Mouse (Mus musculus) bone marrow, adult 2 months (tissue): ENCODE data around the gene D8Ertd738e. TPM values are rescaled to one million over a fixed set of nuclear protein-coding genes. Genes with fewer than 3 reads are reported as not detected.

Experiments
- H3K27ac ChIP-seq: fragments of 200-500 bp; 2 replicates; pipeline ENCODE4 v1.5.1; 2012; ENCODE audit warnings: low read depth, mild to moderate bottlenecking, control low read depth, inconsistent platforms, low read length; ENCODE audit not compliant: control insufficient read depth, poor library complexity, insufficient read depth
- H3K4me1 ChIP-seq: fragments of 200-500 bp; 2 replicates; pipeline ENCODE4 v1.6.1; 2011; ENCODE audit warnings: low read length; ENCODE audit not compliant: control insufficient read depth, insufficient read depth
- H3K4me3 ChIP-seq: fragments of 200-500 bp; replicated peaks from 2 replicates; pipeline ENCODE3; 2011; ENCODE audit warnings: mild to moderate bottlenecking, low read depth, low read length, control low read depth; ENCODE audit not compliant: control insufficient read depth
- CTCF ChIP-seq: fragments of 200-500 bp; IDR thresholded peaks from 2 replicates; pipeline ENCODE4 v1.5.1; 2011; ENCODE audit warnings: low read length, control low read depth; ENCODE audit not compliant: control insufficient read depth, insufficient read depth
- POLR2A ChIP-seq: fragments of 200-500 bp; IDR thresholded peaks from 2 replicates; pipeline ENCODE4 v1.6.1; 2011; ENCODE audit warnings: low read depth, mild to moderate bottlenecking, control low read depth, low read length, borderline replicate concordance; ENCODE audit not compliant: control insufficient read depth
- WGBS: fragments of 180-500 bp; shearing (Covaris S2); methylation state at CpG from one replicate; pipeline ENCODE4 v1.1.7; 2018; 5-methylcytosine and 5-hydroxymethylcytosine counted together
- polyA plus RNA-seq: library from polyadenylated mRNA; stranded (reverse); fragments of >200 nt; gene quantifications from 2 replicates; pipeline ENCODE4 v1.2.4, GENCODE M21; 2011; ENCODE audit warnings: low replicate concordance; ENCODE audit not compliant: missing spikeins, insufficient read depth, insufficient read length

The D8Ertd738e gene
- polyA plus RNA-seq, 1 experiment, result 196 TPM

DNA sequence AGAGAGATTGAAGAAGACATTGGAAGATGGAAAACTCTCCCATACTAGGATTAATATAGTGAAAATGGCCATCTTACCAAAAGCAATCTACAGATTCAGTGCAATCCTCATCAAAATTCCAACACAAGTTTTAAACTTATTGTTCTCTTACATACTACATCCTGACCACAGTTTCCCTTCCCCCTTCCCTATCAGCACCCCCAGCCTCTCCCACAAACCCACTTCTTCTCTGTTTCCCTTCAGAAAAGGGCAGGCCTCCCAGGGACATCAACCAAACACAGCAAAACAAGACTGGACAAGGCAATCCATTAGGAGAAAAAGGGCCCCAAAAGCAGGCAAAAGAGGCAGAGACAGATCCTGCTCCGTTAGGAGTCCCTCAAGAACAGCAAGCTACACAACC lies 26.9 kb upstream of the D8Ertd738e start:
- 14% methylated on average over 1 of the region's 1 CpGs for WGBS
- TF ChIP-seq POLR2A (no peak), CTCF (no peak)
- peak overlapping the region; percentile 61 for H3K27ac ChIP-seq

DNA sequence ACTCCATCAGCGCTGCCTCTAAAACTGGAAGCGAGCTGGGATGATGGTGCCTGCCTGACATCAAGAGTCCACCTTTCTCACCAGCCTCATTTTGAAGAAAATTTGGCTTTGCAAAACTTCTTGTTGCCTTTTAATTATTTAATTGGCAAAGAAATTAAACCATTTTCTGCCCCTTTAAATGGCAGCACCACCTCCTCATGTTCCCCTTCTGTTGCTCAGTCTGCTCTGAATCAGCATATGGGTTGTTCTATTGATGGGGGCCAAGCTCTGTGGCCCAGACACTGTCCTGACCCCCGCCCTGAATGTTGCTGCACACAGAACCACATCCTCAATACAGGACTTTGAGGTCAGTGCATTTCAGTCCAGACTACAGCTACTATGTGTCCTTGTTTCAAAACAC lies 24.4 kb upstream of the D8Ertd738e start:
- no peak overlapping the region for H3K27ac ChIP-seq
- 71% methylated on average over 3 of the region's 3 CpGs for WGBS
- H3K4me1 ChIP-seq, result no peaks in the 10 kb centered on the region; the same call in 1 of the 2 replicates
- H3K4me3 ChIP-seq, result no peak overlapping the region
- no peak for TF ChIP-seq POLR2A

More for the DNA sequence above, 26.9 kb upstream of the D8Ertd738e start:
- no peak overlapping the region for H3K4me3 ChIP-seq
- no peaks in the 10 kb centered on the region for H3K4me1 ChIP-seq

DNA sequence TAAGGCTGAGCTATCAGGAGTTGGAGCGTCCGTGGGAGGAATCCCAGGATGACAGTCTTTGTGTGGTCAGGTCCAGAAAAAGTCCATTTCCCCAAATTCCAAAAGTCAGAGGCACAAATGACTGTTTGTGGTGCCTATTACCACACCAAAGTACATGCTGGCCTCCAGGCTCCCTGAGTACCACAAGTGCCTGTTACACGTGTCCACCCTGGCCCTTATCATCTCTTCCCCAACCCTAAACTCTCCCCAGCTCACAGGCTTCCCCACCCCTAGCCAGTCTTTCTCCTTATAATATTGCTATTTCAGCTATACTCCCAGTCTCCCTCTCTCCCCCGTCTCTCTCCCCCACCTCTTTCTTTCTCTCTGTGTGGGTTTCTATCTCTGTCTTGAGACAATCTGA lies 22.8 kb upstream of the D8Ertd738e start:
- no peak overlapping the region for H3K27ac ChIP-seq
- 74% methylated on average over 4 of the region's 4 CpGs for WGBS
- no peaks in the 10 kb centered on the region; the same call in 1 of the 2 replicates for H3K4me1 ChIP-seq
- H3K4me3 ChIP-seq, result no peak overlapping the region
- TF ChIP-seq CTCF (no peak), POLR2A (no peak)

DNA sequence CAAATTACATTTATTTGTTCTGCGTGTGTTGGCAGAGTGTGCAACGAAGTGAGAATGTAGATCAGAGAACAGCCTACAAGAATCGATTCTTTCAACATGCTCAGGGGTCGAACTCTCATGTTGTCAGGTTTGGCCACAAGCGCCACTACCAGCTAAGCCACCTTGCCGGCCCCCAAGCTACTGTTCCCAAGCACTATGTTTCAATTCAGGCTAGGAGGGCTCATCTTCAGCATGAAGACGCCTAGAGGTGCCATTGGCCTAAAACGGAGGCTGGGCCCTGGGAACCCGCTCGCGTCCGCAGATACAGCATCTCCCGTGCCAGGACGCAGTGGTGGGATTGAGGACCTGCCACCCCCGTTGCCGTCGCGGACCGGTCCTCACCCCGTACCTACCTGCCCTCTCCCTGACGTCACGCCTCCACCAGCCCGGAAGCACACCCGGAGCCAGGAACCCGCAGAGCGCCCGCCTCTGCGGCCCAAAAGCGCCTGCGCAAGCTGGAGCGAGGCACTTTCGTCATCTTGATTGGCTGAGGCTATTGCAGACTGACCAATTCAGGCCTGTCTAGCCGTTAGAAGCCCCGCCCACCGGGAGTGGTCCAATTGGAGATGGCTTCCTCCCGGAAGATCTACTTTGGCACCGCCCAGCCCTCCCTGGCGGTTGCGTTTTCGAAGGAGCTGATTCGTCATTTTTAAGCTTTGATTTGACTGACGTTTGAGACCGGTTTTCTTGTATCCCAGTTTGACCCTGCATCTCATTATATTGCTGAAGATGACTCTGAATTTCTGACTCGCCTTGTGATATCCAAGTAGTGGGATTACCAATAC lies 20.6 kb upstream of the D8Ertd738e start, which contains the start of gene Ccdc130:
Gene Ccdc130 (minus strand): TSS at position 431 of the 824 bp plus-strand sequence.
- under 1% methylated on average over 44 of the region's 44 CpGs for WGBS
- Histone ChIP-seq H3K4me3 (peak within 1 kb of the TSS; percentile 86), H3K4me1 (no peaks in the 10 kb centered on the region; the same call in 1 of the 2 replicates), H3K27ac (peak within 1 kb of the TSS; percentile 27)
- TF ChIP-seq CTCF, result peak; percentile 19; the same call in 1 of the 2 replicates
- peak; percentile 82; the same call in 1 of the 2 replicates for TF ChIP-seq POLR2A

DNA sequence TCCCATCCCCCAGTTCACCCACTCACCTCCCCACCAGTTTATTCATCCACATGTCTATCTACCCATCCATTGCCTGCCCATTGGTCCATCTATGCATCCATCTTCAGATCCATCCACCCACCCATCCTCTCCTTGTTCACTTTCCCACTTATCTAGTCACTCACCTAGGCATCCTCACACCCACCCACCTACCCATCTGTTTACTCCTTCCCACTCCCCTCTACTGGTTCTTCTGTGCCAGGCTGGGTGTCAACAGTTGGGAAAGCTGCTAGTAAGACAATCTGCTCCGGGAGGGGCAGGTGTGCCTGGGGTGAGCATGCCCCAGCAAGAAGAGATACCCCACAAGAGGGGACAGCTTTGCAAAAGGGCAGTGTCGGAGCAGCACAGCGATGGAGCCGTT lies 11.6 kb upstream of the D8Ertd738e start:
- Histone ChIP-seq H3K4me3 (no peak overlapping the region), H3K27ac (no peak overlapping the region), H3K4me1 (no peaks in the 10 kb centered on the region)
- 93% methylated on average over 4 of the region's 4 CpGs for WGBS
- TF ChIP-seq POLR2A, result no peak
- TF ChIP-seq CTCF, result no peak

DNA sequence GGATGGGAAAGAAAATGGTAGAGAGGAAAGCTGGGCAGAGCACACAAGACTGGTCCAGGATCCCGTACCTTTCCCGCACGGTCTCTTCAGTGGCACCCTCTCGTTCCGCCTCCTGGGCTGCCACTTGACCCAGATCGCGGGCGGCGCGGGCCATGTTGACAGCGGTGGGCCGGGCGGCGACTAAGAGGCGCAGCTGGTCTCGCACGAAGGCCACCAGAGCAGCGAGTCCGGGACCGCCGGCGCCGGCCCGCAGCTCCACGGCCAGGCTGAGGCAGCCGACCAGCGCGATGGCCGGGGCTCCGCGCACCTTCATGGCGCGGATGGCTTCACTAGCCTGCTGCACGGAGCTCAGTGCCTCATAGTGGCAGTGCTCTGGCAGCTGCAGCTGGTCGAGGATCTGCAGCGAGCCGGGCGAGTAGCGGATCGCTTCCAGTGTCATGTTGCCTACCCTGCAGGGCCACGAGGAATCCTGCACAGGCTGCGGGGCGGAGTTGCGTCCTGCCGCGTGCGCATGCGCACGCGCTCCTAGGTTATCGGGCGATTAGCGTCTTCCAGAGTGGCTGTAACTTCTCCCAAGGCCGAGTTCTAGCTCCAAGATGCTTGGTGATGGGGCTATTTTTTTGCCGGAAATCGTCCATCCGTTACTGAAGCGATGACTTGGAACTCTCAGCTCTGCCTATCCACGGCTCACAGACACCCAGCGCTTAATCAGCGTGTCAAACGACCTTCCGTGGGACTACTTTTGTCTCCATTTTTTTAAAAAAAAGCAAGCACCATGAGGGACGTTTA lies 7.5 kb upstream of the D8Ertd738e start, which contains the start of gene Mri1:
Gene Mri1 (minus strand): TSS at position 505 of the 789 bp plus-strand sequence.
- peak within 1 kb of the TSS; percentile 73 for H3K27ac ChIP-seq
- WGBS, result under 1% methylated on average over 64 of the region's 64 CpGs
- peak; percentile 84; the same call in 1 of the 2 replicates for TF ChIP-seq POLR2A
- no peak for TF ChIP-seq CTCF
- H3K4me1 ChIP-seq, result no peaks in the 10 kb centered on the region
- peak within 1 kb of the TSS; percentile 85 for H3K4me3 ChIP-seq

DNA sequence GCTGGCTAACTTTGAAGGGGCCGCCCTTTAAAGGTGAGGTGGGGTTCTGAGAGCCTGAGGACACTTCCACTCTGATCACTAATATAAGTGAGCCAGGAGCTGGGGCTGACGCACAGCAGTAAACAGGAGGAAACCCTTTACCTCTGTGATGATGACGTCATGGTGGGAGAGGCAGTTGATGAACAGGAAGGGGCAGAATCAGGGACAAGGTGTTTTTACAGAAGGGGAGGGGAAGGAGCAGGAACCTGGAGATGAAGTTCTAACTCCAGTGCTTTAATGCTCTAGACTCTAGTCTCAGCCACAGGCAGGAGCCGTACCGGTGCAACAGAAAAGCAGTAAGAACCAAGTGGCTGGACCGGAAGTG lies 6.9 kb upstream of the D8Ertd738e start:
- WGBS, result 12% methylated on average over 6 of the region's 6 CpGs
- peak overlapping the region; percentile 85 for H3K4me3 ChIP-seq
- peak overlapping the region; percentile 73 for H3K27ac ChIP-seq
- no peaks in the 10 kb centered on the region for H3K4me1 ChIP-seq
- TF ChIP-seq CTCF (no peak), POLR2A (no peak)

DNA sequence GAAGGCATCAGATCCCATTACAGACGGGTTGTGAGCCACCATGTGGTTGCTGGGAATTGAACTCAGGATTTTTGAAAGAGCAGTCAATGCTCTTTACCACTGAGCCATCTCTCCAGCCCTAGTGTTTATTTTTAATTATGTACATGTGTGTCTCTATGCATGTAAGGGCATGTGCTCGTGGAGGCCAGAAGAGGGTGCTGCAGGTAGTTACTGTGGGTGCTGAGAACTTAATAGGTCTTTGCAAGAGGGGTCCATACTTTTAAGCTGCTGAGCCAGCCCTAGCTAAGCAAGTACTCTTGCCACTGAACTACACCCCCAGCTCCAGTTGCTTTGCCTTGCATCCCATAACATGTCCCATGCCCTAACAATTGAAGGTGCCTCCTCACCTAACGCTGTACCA lies 6.3 kb upstream of the D8Ertd738e start:
- Histone ChIP-seq H3K4me3 (no peak overlapping the region), H3K27ac (no peak overlapping the region; the same call in 1 of the 2 replicates), H3K4me1 (no peaks in the 10 kb centered on the region)
- TF ChIP-seq POLR2A (no peak), CTCF (no peak)
- 78% methylated on average over 3 of the region's 3 CpGs for WGBS
